34 mouse cellular contexts compared by ENCODE assay signal in the genomic region with DNA sequence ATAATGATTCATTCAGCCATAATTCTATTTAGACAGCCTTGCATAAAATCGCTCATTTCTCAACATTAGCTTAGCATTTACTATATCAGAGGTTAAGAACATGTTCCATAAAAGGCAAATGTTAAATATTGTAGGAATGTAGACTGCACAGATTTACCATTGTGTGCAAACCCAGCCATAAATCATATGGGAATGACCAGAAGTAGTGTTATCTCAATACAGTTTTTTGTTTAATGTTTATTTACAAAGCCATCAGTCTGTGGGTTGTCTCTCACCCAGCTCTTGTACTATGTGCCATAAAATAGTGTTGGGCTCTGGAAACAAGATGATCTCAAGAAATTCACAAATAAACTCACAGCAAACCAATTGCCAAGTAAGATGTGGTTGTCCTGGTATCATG.
"Had no signal": no experiment of that assay in that cellular context is flagged by ENCODE, and none has a peak within 500 bp of the region (broad histone marks: within the 10 kb centered on the region; RNA-seq: fewer than 3 reads in every experiment).

No protein-coding gene starts in this region.

- DNase-seq: heart, postnatal 10 days; heart, postnatal 14 days; heart, postnatal 36 days; heart, postnatal 4 days; kidney, adult 11 months; kidney, adult 18-20 months; kidney, adult 2 months; kidney, adult 8-10 months; kidney, postnatal 10 days; kidney, postnatal 14 days; kidney, postnatal 25 days; kidney, postnatal 36 days; kidney, postnatal 4 days; layer of hippocampus, adult 9-11 months; layer of hippocampus, postnatal 36 days had no signal

- H3K27me3 ChIP-seq: heart, embryonic 12.5 days; heart, embryonic 13.5 days; heart, embryonic 15.5 days; hindbrain, embryonic 12.5 days; hindbrain, embryonic 13.5 days; hindbrain, embryonic 15.5 days; intestine, embryonic 15.5 days; kidney, embryonic 15.5 days had no signal

- H3K27ac ChIP-seq: heart, embryonic 10.5 days; heart, embryonic 13.5 days; heart, embryonic 15.5 days; hindbrain, embryonic 10.5 days; hindbrain, embryonic 12.5 days; hindbrain, embryonic 13.5 days; hindbrain, embryonic 14.5 days; hindbrain, embryonic 15.5 days; hindbrain, postnatal 0 days; intestine, embryonic 15.5 days; kidney, embryonic 15.5 days; layer of hippocampus, adult 2 months; left cerebral cortex, adult 2 months had no signal

- H3K4me3 ChIP-seq: heart, embryonic 10.5 days; heart, embryonic 12.5 days; heart, embryonic 13.5 days; heart, embryonic 15.5 days; hindbrain, embryonic 10.5 days; hindbrain, embryonic 12.5 days; hindbrain, embryonic 13.5 days; hindbrain, embryonic 15.5 days; intestine, embryonic 15.5 days; kidney, embryonic 15.5 days; layer of hippocampus, adult 2 months; left cerebral cortex, adult 2 months had no signal

- H3K36me3 ChIP-seq: heart, embryonic 10.5 days; heart, embryonic 12.5 days; heart, embryonic 13.5 days; heart, embryonic 15.5 days; hindbrain, embryonic 10.5 days; hindbrain, embryonic 12.5 days; hindbrain, embryonic 13.5 days; hindbrain, embryonic 15.5 days; intestine, embryonic 15.5 days; kidney, embryonic 15.5 days had no signal

- H3K9me3 ChIP-seq: heart, embryonic 10.5 days; heart, embryonic 12.5 days; heart, embryonic 13.5 days; heart, embryonic 15.5 days; hindbrain, embryonic 12.5 days; hindbrain, embryonic 13.5 days; hindbrain, embryonic 15.5 days; intestine, embryonic 15.5 days; kidney, embryonic 15.5 days had no signal

- H3K9ac ChIP-seq: heart, embryonic 12.5 days; heart, embryonic 13.5 days; heart, embryonic 15.5 days; hindbrain, embryonic 12.5 days; hindbrain, embryonic 13.5 days; hindbrain, embryonic 14.5 days; hindbrain, embryonic 15.5 days; intestine, embryonic 15.5 days; kidney, embryonic 15.5 days had no signal

- H3K4me2 ChIP-seq: heart, embryonic 11.5 days; heart, embryonic 12.5 days; heart, embryonic 13.5 days; heart, embryonic 15.5 days; hindbrain, embryonic 12.5 days; hindbrain, embryonic 13.5 days; hindbrain, embryonic 14.5 days; hindbrain, embryonic 15.5 days; intestine, embryonic 15.5 days; kidney, embryonic 15.5 days had no signal

- H3K4me1 ChIP-seq: heart, embryonic 15.5 days; hindbrain, embryonic 12.5 days; hindbrain, embryonic 13.5 days; hindbrain, embryonic 15.5 days; intestine, embryonic 15.5 days; kidney, embryonic 15.5 days had no signal

- ATAC-seq: hindbrain, embryonic 16.5 days; hindbrain, postnatal 0 days; inflammation-experienced regulatory T-cells, adult 6 months; intestine, embryonic 15.5 days; intestine, embryonic 16.5 days; intestine, postnatal 0 days had no signal
